Mouse (Mus musculus): Measurements from ENCODE around the gene Cotl1.
A peak's percentile ranks its signal among the peaks of the same experiment; 100 is the strongest.

Gene Cotl1

GRCm38 (mm10) chr8:119785764-119786405 is 54.5 kb downstream of the Cotl1 start:
- DNase-seq: peak; percentile 55 to 68

- DNase-seq: no peak
Measured at GRCm38 (mm10) chr8:119784676-119785075, 55.7 kb downstream of the Cotl1 start.

- no peak for DNase-seq
Measured at GRCm38 (mm10) chr8:119784141-119784574, 56.2 kb downstream of the Cotl1 start.

- DNase-seq: no peak
Measured at GRCm38 (mm10) chr8:119783579-119783978, 56.8 kb downstream of the Cotl1 start.

GRCm38 (mm10) chr8:119782715-119783114 is 57.6 kb downstream of the Cotl1 start:
- DNase-seq: peak; percentile 79 to 90

GRCm38 (mm10) chr8:119781086-119781840 is 59.1 kb downstream of the Cotl1 start:
- DNase-seq: no peak

GRCm38 (mm10) chr8:119780402-119781049 is 59.8 kb downstream of the Cotl1 start:
- DNase-seq: no peak

GRCm38 (mm10) chr8:119779013-119779737 is 61.2 kb downstream of the Cotl1 start:
- peak; percentile 83 to 89 for DNase-seq

- peak; percentile 99 to 100 for DNase-seq
Measured at GRCm38 (mm10) chr8:119778263-119778662, 62.1 kb downstream of the Cotl1 start, which contains the start of gene Tldc1. Gene Tldc1, minus strand, starts transcription at chr8:119778416.

GRCm38 (mm10) chr8:119777765-119778164 is 62.6 kb downstream of the Cotl1 start:
- DNase-seq: peak in 1 of 2 experiments; percentile 59

GRCm38 (mm10) chr8:119776668-119777245 is 63.6 kb downstream of the Cotl1 start:
- DNase-seq: no peak

GRCm38 (mm10) chr8:119765761-119766444 is 74.4 kb downstream of the Cotl1 start:
- no peak for DNase-seq

- no peak for DNase-seq
Measured at GRCm38 (mm10) chr8:119765311-119765710, 75.0 kb downstream of the Cotl1 start.

- no peak for DNase-seq
Measured at GRCm38 (mm10) chr8:119762226-119763220, 77.8 kb downstream of the Cotl1 start.

GRCm38 (mm10) chr8:119761692-119762091 is 78.7 kb downstream of the Cotl1 start:
- no peak for DNase-seq

Measured in cerebellum, postnatal 25 days (tissue).